Mouse (Mus musculus) gastrocnemius, postnatal 25 days (tissue): ENCODE measurements around the gene Ubash3b. TPM values are rescaled to one million over a fixed set of nuclear protein-coding genes. Genes with fewer than 3 reads are reported as not detected.
A peak's percentile ranks its signal among the peaks of the same experiment; 100 is the strongest.

Source experiments
- DNase-seq: peaks from one replicate; pipeline ENCODE4 v3.0.0; 2022
- total RNA-seq, 2 experiments: library from RNA; stranded (reverse); gene quantifications; 1 replicate in 1 of 2; 2 replicates in 1 of 2; pipeline ENCODE4 v1.2.3; 2021

Ubash3b gene
- total RNA-seq, 2 experiments from 2014 or later, result 0.38 to 1.3 TPM

- no peak for DNase-seq
Observed at GRCm38 (mm10) chr9:41051080-41051932, 110.2 kb downstream of the Ubash3b start.

- no peak for DNase-seq
Observed at GRCm38 (mm10) chr9:41050331-41051079, 111.0 kb downstream of the Ubash3b start.

GRCm38 (mm10) chr9:41049282-41049681, 112.2 kb downstream of the Ubash3b start:
- no peak for DNase-seq

DNA sequence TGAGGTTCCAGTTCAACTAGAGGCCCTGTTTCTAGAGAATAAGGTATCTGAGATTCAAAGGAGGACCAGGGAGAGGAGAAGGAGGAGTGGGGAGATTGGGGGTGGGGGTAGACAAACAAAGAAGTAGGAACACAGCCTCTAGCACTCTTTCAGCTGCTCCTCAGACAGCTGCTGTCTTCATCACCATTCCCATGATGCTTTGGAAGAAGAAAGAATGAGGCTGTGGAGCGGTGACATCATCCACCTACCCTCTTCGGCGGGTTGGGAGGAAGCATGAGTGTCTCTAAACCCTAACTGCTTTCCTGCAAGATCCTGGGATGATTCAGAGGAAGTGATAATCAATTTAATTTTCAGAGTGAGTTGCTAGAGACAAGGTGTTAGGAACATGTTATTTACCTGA, 112.7 kb downstream of the Ubash3b start:
- no peak for DNase-seq

GRCm38 (mm10) chr9:41048216-41048615, 113.3 kb downstream of the Ubash3b start:
- no peak for DNase-seq

GRCm38 (mm10) chr9:41047654-41048053, 113.8 kb downstream of the Ubash3b start:
- no peak for DNase-seq

- peak; percentile 58 for DNase-seq
Observed at GRCm38 (mm10) chr9:41044626-41045025, 116.9 kb downstream of the Ubash3b start.

- DNase-seq, result no peak
Observed at GRCm38 (mm10) chr9:41043641-41044040, 117.9 kb downstream of the Ubash3b start.

- DNase-seq, result no peak
Observed at GRCm38 (mm10) chr9:41041404-41041803, 120.1 kb downstream of the Ubash3b start.

DNA sequence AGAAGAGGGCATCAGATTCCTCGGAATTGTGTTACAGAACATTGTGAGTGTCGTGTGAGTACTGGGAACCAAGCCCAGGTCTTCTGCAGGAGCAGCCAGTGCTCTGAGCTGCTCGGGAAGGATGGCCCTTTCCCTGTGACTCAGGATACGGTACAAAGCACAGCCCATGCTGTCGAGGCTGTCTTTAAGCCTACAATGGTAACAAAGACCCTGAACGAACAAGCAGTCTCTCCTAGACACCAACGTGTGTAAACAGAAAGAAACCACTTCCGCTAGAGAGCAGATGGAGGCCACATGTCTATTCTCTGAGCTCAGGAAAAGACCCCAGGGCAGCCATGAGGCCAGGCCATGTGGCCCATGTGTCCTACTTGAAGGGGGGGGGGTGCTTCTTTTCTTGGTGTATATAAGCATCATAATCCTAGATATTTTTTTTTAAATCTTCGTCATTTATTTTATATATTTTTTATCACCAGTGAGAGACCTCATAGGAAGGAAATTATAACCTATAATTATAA, 123.3 kb downstream of the Ubash3b start:
- no peak for DNase-seq

DNA sequence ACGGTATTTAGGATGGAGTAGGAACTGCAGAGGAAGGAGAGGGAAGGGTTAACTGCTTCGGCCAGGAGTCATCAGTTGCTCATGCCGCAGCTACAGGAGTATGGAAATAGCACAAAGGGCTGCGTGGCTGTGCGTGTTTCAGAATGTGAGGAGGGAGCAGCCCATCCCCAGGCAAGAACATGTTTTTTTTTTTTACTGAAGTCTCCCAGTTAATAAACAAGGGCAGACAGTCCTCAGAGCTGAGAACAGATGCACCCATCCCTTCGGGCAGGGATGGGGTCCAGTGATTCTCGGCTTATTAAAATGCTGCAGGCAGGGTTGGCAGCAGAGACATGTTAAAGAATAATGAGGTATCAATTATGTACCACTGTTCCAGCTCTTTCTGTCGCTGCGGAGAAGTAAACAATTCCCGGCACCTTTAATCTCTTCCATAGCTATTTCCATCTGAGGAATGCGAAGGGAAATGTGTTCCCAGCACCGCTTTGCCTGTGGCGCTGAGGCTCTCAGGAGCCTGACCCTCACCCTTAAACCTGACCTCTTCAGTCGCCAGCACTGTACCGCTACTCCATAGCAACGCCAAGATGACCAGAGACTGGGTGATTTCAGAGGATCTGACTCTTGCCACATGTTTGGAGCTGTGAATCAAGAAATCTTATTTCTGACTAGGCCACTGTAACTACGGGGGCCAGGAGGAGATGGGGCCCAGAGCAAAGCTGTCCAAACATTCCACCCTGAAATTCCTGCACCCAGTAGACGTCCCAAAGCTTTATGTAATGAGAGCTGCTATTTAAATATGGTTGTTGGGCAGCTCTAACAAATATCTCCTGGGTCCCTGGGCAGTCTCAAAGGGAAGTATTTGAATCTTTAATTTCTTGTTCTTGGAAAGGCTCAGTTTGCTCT, 129.7 kb downstream of the Ubash3b start:
- DNase-seq, result no peak

GRCm38 (mm10) chr9:41029827-41030226, 131.7 kb downstream of the Ubash3b start:
- no peak for DNase-seq

DNA sequence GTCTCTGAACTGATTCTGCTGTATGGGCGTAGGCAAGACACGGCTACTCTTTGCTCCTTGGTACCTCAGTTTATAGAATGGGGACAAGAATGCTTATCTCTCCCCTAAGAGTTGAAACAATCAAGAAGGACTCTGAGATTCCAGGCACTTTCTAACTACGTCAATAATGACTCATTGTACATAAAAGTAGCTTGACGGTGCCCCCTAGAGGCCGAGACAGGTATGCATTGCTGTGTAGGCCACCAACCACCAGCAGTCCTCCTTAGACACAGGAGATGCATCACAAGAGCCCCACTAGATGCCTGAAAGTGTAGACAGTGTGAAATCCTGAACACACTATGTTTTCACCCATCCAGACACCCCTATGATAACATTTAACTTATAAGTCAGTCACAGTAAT, 133.0 kb downstream of the Ubash3b start:
- DNase-seq, result no peak

- DNase-seq, result no peak
Observed at GRCm38 (mm10) chr9:41021690-41022089, 139.8 kb downstream of the Ubash3b start.

DNA sequence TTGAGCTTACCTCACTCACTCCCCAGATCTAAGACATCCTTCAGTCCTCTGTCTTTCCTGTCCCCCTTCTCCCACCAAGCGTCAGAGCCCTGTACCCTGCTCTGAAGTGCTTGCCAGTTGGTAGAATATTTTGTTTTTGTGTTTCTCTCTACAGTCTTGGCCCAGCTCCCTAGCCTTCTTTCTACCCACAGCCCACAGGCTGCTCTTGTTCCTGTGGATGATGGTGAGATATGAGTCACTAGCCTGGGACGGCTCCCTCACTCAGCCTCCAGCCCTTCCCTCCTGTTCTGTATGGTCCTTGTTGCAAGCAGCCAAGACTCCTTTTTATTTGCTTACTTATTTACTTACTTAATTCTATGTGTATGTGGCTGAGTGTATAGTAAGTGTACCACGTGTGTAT, 141.0 kb downstream of the Ubash3b start:
- DNase-seq, result no peak

- no peak for DNase-seq
Observed at GRCm38 (mm10) chr9:41014512-41014911, 147.0 kb downstream of the Ubash3b start.

GRCm38 (mm10) chr9:41012456-41012855, 149.0 kb downstream of the Ubash3b start:
- DNase-seq, result no peak

DNA sequence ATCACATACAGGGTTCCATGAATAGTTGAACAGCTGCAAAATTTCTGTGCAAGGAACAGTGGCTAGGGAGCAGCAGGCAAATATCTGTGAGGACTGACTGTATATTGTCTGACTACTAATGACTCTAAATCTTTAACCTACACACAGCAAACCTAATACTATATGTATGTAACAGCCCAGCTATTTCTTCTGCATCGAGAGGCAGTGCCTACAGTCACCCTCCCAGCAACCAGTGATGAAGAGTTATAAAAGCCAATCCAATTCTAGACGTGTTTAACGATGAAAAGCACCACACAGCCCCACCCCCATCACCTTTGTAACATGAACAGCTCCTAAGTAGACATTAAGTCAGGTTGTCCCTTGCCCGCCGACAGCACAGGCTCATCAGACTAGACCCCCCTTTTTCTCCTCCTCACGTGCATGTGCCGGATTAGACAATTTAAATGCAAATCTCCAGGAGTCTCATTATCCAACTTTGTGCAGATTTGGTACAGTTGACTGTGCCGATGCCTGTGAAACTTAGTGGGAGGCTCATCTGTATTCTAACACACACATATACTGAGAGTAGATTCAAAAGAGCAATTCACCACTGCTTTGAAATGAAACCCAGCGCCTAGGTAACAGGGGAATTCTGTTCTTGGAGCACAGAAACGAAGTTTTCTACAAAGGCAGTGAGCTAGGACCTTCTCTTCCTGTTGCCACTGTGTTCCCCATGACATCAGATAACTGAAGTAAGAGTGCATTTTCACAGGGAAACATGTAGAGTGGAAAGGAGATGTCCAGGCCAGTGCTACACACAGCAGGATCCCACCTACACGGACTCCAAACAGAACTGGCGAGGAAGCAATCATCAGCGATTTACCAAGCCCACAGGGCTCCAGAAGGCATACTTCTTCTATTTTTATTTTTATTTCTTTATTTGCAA, 149.7 kb downstream of the Ubash3b start:
- no peak for DNase-seq

- DNase-seq, result no peak
Observed at GRCm38 (mm10) chr9:41007785-41008184, 153.7 kb downstream of the Ubash3b start.

- no peak for DNase-seq
Observed at GRCm38 (mm10) chr9:41004415-41004814, 157.1 kb downstream of the Ubash3b start, which contains the start of gene Crtam. Crtam (minus strand) TSS chr9:41004628.
